Mouse (Mus musculus) mammary gland, adult 2 months (tissue): ENCODE results near the gene Krtap4-16. TPM values are rescaled to one million over a fixed set of nuclear protein-coding genes. Genes with fewer than 3 reads are reported as not detected.

ENCODE experiments used
- polyA plus RNA-seq: library from polyadenylated mRNA; depleted of rRNA; stranded (reverse); fragments of >200 nt; gene quantifications from 2 replicates; pipeline ENCODE4 v1.2.3, GENCODE M21; 2012; ENCODE audit warnings: low replicate concordance; rRNA removed

Gene Krtap4-16
- not detected in 2 replicates for polyA plus RNA-seq

DNA sequence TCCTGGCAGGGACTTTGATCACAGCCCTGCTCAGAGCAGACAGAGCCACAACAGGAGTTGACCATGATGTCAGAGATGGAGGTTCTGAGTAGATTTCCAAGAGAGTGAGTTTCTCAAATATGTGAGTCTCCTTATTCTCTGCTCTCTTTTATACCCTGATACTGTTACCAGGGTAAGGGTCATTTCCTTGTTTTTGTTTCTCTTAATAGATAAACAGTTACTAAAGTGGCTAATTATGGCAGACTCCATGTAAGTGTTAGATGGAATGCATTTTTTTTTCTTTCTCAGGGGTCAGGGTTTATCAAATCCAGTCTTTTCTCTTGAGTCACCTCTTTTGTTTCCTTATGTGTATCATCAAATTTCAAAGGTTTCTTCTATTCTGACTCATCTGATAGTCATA is at the start of gene Krtap4-16:
TSS of gene Krtap4-16 (minus strand) at position 101 of the 400 bp plus-strand sequence.

DNA sequence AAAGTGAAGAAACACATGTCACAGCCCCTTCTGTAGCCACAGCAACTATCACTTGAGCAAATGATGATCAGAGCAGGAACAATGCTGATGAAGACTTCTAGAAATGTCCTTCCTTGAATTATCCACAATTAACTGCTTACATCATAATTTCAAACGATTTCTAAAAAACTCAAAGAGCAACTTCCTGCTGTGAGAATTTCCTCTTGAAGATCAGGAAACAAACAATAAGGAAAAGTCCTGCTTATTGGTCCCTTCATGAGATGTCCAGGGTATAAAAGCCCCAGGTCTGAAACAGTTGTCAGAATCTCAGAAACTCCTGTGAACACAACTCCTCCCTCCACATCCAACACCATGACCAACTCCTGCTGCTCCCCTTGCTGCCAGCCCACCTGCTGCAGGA is 27.5 kb upstream of the Krtap4-16 start, which contains the start of gene Gm11567:
TSS of gene Gm11567 (plus strand) at position 301 of the 400 bp plus-strand sequence.

DNA sequence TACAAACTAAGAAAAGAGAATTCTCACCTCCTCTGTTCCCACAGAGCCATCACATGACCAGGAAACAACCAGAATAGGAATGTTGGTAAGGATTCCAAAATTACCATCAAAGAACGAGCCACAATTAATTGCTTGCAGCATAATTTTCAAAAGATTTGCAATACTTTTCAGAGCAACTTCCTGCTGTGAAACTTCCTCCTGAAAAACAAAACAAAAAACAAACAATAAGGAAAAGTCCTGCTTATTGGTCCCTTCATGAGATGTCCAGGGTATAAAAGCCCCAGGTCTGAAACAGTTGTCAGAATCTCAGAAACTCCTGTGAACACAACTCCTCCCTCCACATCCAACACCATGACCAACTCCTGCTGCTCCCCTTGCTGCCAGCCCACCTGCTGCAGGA is 21.7 kb upstream of the Krtap4-16 start, which contains the start of gene Krtap9-1:
TSS of gene Krtap9-1 (plus strand) at position 301 of the 400 bp plus-strand sequence.

DNA sequence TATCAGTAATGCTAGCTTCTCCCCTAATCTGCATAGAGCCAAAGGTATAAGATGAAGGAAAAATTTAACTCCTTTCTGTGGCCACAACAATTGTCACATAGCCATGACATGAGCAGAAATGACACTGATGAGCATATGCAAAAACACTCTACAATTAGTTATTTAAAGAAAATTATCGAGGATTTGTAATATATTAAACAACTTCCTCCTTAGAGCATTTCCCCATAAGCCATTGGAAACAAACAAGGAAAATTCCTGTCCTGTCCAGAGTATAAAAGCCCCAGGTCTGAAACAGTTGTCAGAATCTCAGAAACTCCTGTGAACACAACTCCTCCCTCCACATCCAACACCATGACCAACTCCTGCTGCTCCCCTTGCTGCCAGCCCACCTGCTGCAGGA is 12.8 kb upstream of the Krtap4-16 start, which contains the start of gene Gm11559:
TSS of gene Gm11559 (plus strand) at position 301 of the 400 bp plus-strand sequence.

DNA sequence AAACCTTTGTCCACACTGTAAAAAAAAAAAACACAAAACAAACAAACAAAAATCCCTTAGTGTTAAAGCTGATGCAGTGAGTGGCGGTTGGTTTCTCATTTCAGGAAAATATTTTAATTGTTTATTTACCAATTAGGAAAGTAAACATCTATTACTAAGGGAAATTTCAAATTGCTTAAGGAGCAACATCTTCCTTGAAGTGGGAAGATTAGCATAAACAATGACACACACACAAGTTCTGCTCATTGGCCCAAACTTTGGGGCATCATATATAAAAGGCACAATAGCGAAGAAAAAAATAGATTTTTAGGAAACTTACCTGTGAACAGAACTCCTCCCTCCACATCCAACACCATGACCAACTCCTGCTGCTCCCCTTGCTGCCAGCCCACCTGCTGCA is 6.2 kb upstream of the Krtap4-16 start, which contains the start of gene Gm11568:
TSS of gene Gm11568 (plus strand) at position 301 of the 400 bp plus-strand sequence.

DNA sequence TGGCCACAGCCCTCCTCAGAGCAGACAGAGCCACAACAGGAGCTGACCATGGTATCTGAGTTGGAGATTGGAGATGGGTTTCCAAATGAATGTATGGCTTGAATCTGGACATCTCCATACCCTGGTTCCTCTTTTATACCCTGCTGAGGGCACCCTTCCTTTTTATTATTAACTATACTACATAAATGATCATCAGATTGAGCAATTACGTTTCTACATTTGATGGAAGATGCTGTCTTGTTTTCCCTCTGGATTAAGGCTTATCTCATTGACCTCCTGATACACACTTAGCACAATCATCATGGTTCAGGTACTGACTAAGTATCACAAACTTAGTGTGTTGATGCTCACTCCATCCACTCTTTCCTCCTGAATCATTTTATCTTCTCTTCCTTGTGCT is 13.4 kb downstream of the Krtap4-16 start, which contains the start of gene 2300003K06Rik:
TSS of gene 2300003K06Rik (minus strand) at position 101 of the 400 bp plus-strand sequence.

DNA sequence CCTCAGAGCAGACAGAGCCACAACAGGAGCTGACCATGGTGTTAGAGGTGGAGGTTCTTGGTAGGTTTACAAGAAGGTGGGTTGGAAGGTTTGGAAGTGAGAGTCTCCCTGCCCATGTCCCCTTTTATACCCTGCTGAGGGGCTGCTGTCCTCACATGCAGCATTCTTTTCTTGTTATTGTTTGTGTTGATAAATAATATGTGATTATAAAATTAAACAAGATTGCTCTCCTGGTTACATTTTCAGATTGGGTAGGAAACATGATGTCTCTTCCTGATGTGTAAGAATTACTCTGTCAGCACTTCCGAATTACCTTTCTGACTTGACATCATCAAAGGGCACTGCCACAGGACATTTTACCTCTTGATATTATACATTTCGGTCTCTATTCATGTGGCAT is 35.8 kb downstream of the Krtap4-16 start, which contains the start of gene Gm11564:
TSS of gene Gm11564 (minus strand) at position 101 of the 400 bp plus-strand sequence.

DNA sequence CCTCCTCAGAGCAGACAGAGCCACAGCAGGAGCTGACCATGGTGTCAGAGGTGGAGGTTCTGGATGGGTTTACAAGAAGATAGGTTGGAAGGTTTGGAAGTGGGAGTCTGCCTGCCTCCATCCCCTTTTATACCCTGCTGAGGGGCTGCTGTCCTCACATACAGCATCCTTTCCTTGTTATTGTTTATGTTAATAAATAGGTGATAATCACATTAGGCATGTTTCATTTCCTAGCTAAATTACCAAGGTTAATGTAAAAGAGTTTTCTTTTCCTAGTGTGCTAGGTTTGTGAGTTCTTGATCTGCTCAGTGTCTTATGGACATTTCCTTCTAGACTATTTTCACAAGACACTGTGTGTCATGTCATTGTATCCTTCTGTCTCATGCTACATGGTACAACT is 41.6 kb downstream of the Krtap4-16 start, which contains the start of gene Krtap4-13:
TSS of gene Krtap4-13 (minus strand) at position 101 of the 400 bp plus-strand sequence.

DNA sequence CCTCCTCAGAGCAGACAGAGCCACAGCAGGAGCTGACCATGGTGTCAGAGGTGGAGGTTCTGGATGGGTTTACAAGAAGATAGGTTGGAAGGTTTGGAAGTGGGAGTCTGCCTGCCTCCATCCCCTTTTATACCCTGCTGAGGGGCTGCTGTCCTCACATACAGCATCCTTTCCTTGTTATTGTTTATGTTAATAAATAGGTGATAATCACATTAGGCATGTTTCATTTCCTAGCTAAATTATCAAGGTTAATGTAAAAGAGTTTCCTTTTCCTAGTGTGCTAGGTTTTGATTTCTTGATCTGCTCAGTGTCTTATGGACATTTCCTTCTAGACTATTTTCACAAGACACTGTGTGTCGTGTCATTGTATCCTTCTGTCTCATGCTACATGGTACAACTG is 47.1 kb downstream of the Krtap4-16 start, which contains the start of gene Gm11554:
TSS of gene Gm11554 (minus strand) at position 101 of the 400 bp plus-strand sequence.

Other genes with a start within 250 kb of the Krtap4-16 start
- gene Gm11938, start 248.3 kb downstream of the Krtap4-16 start, polyA plus RNA-seq, result not detected in 2 replicates
- not detected in 2 replicates for gene Gm11937, start 241.4 kb downstream of the Krtap4-16 start, polyA plus RNA-seq
- gene Krtap2-4, start 236.8 kb downstream of the Krtap4-16 start, polyA plus RNA-seq, result not detected in 2 replicates
- gene Gm11562, start 231.2 kb downstream of the Krtap4-16 start, polyA plus RNA-seq, result not detected in 2 replicates
- gene Krtap4-1, start 223.4 kb downstream of the Krtap4-16 start, polyA plus RNA-seq, result not detected in 2 replicates
- not detected in 2 replicates for gene Krtap4-2, start 216.5 kb downstream of the Krtap4-16 start, polyA plus RNA-seq
- not detected in 2 replicates for gene Krtap4-7, start 207.5 kb downstream of the Krtap4-16 start, polyA plus RNA-seq
- not detected in 2 replicates for gene Gm11555, start 201.4 kb downstream of the Krtap4-16 start, polyA plus RNA-seq
- gene Gm11563, start 192.6 kb downstream of the Krtap4-16 start, polyA plus RNA-seq, result not detected in 2 replicates
- gene Krtap4-6, start 185.6 kb downstream of the Krtap4-16 start, polyA plus RNA-seq, result not detected in 2 replicates
- not detected in 2 replicates for gene Gm14190, start 160.9 kb downstream of the Krtap4-16 start, polyA plus RNA-seq
- not detected in 2 replicates for gene Gm14180, start 117.3 kb downstream of the Krtap4-16 start, polyA plus RNA-seq
- not detected in 2 replicates for gene Gm11595, start 78.7 kb downstream of the Krtap4-16 start, polyA plus RNA-seq
- not detected in 2 replicates for gene Krtap4-8, start 70.9 kb downstream of the Krtap4-16 start, polyA plus RNA-seq
- gene Krtap4-9, start 66.4 kb downstream of the Krtap4-16 start, polyA plus RNA-seq, result not detected in 2 replicates
- not detected in 2 replicates for gene Gm11596, start 58.1 kb downstream of the Krtap4-16 start, polyA plus RNA-seq
- not detected in 2 replicates for gene Gm11569, start 52.7 kb downstream of the Krtap4-16 start, polyA plus RNA-seq
- not detected in 2 replicates for gene Gm11554, start 47.2 kb downstream of the Krtap4-16 start, polyA plus RNA-seq
- not detected in 2 replicates for gene Krtap4-13, start 41.7 kb downstream of the Krtap4-16 start, polyA plus RNA-seq
- not detected in 2 replicates for gene Gm11564, start 35.9 kb downstream of the Krtap4-16 start, polyA plus RNA-seq
- gene 2300003K06Rik, start 13.5 kb downstream of the Krtap4-16 start, polyA plus RNA-seq, result not detected in 2 replicates
- gene Gm11568, start 6.3 kb upstream of the Krtap4-16 start, polyA plus RNA-seq, result not detected in 2 replicates
- not detected in 2 replicates for gene Gm11559, start 12.9 kb upstream of the Krtap4-16 start, polyA plus RNA-seq
- not detected in 2 replicates for gene Krtap9-1, start 21.8 kb upstream of the Krtap4-16 start, polyA plus RNA-seq
- gene Gm11567, start 27.6 kb upstream of the Krtap4-16 start, polyA plus RNA-seq, result not detected in 2 replicates
- not detected in 2 replicates for gene Krtap31-1, start 56.3 kb upstream of the Krtap4-16 start, polyA plus RNA-seq
- not detected in 2 replicates for gene Gm11565, start 63.1 kb upstream of the Krtap4-16 start, polyA plus RNA-seq
- not detected in 2 replicates for gene Krtap31-2, start 84.7 kb upstream of the Krtap4-16 start, polyA plus RNA-seq
- gene Krtap9-5, start 96.9 kb upstream of the Krtap4-16 start, polyA plus RNA-seq, result not detected in 2 replicates
- not detected in 2 replicates for gene Krtap29-1, start 127.4 kb upstream of the Krtap4-16 start, polyA plus RNA-seq
- not detected in 2 replicates for gene Krtap16-1, start 135.0 kb upstream of the Krtap4-16 start, polyA plus RNA-seq
- gene Krtap17-1, start 142.4 kb upstream of the Krtap4-16 start, polyA plus RNA-seq, result not detected in 2 replicates
- gene Krt33a, start 164.6 kb upstream of the Krtap4-16 start, polyA plus RNA-seq, result not detected in 2 replicates
- gene Krt33b, start 178.3 kb upstream of the Krtap4-16 start, polyA plus RNA-seq, result not detected in 2 replicates
- not detected in 2 replicates for gene Krt34, start 189.9 kb upstream of the Krtap4-16 start, polyA plus RNA-seq
- gene Krt31, start 198.9 kb upstream of the Krtap4-16 start, polyA plus RNA-seq, result 0.08 and 0.16 TPM in 2 replicates
- gene Krt32, start 236.6 kb upstream of the Krtap4-16 start, polyA plus RNA-seq, result 0.63 TPM in 1 of 2 replicates, not detected in the other
- gene Krt35, start 244.6 kb upstream of the Krtap4-16 start, polyA plus RNA-seq, result 0.07 TPM in 1 of 2 replicates, not detected in the other